Mouse (Mus musculus) Patski (cell line): ENCODE results near the gene Cers5. TPM values are rescaled to one million over a fixed set of nuclear protein-coding genes. Genes with fewer than 3 reads are reported as not detected.

Source experiments
- ATAC-seq: fragments of 100-300 bp; one replicate; pipeline ENCODE4 v1.8.0; 2021
- CTCF ChIA-PET: fragments of 350-600 bp; sonication (Branson Sonifier 250); formaldehyde crosslinking; loops from one replicate; lab custom pipeline; 2022; ENCODE audit warnings: inconsistent platforms; lab: Charles Lee
- POLR2A ChIA-PET: fragments of 350-600 bp; sonication (Branson Sonifier 250); formaldehyde crosslinking; loops from one replicate; lab custom pipeline; 2022; ENCODE audit warnings: antibody characterized with exemption, inconsistent platforms; lab: Charles Lee
- DNase-seq: peaks from one replicate; pipeline ENCODE4 v3.0.0-alpha.2; 2011; ENCODE audit warnings: low read depth, low spot score
- H3K27me3 ChIP-seq: fragments of 371-371 bp; one replicate; pipeline ENCODE4 v1.5.1; 2021
- CTCF ChIP-seq: fragments of 100-300 bp; IDR thresholded peaks from one replicate; pipeline ENCODE4 v1.5.1; 2021
- in situ Hi-C: fragments of 300-500 bp; cut with MboI; formaldehyde crosslinking; loops from 3 replicates; pipeline ENCODE4 v1.11.1; 2018; ENCODE audit warnings: low pct_unique_long_range_greater_than_20kb, mixed read lengths
- polyA plus RNA-seq: library from polyadenylated mRNA; unstranded; gene quantifications from one replicate; pipeline ENCODE4 v1.2.3, GENCODE M21; 2021

Gene Cers5
- polyA plus RNA-seq, 1 experiment from 2014 or later: 83.3 TPM

DNA sequence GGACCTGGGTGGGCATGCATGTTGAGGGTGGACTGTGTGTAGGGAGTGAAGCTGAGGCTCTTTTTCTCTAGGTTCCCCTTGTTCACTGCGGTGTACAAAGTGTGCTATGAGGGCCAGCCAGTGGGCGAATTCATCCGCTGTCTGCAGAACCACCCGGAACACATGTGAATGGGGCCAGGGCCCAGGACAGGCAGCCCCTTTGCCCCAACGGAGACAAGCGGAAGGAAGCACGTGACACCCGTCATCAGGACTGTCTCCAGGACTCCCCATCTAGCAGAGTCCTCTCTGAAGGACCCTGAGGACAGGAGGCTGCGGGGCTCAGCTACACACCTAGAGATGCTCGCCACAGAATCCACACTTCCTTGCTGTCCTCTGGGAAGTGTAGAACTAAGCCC, 49.6 kb downstream of the Cers5 start:
- in situ Hi-C loops: no loop called here
- CTCF ChIA-PET: interaction anchor here (0.9 to 2.0 kb wide), 5 partner anchors 8 to 83 kb away, joined by 3 to 16 read pairs (median 3); partner anchors contain the start of gene Gm17349
- ATAC-seq (no peak), DNase-seq (no peak)
- POLR2A ChIA-PET: interaction anchor here (0.8 to 2.0 kb wide), 5 partner anchors 7 to 22 kb away, joined by 3 to 8 read pairs (median 4); no protein-coding TSS in a partner anchor
- no peaks in the 10 kb centered on the region for H3K27me3 ChIP-seq
- TF ChIP-seq CTCF: no peak

GRCm38 (mm10) chr15:99721921-99722743, 50.6 kb downstream of the Cers5 start:
- ATAC-seq: no peak
- ChIA-PET CTCF (interaction anchor here (1.1 to 1.4 kb wide), 2 partner anchors 16 to 84 kb away, joined by 3 read pairs; no protein-coding TSS in a partner anchor), POLR2A (interaction anchor here (1.7 kb wide), 1 partner anchor 10 kb away, joined by 4 read pairs; no protein-coding TSS in a partner anchor)
- in situ Hi-C loops: no loop called here
- no peak for TF ChIP-seq CTCF
- DNase-seq: no peak
- H3K27me3 ChIP-seq: no peaks in the 10 kb centered on the region

DNA sequence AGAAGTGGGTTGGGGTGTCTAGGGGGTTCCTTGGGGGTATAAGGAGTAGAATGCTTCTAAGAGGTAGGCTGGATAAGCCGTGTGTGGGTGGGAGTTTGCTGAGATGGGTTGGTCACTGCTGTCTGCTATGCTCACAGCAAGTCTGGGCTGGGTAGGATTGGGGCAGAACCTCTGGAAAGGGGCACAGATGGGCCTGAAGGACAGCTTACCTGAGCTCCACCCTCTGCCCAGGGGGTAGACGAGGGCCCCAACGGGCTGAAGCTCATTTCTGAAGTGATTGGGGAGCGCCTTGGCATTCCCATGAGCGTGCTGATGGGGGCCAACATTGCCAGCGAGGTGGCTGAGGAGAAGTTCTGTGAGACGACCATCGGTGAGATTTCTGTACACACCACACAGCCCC, 52.8 kb downstream of the Cers5 start:
- CTCF ChIA-PET: interaction anchor here (0.7 kb wide), 1 partner anchor 59 kb away, joined by 3 read pairs; no protein-coding TSS in a partner anchor
- H3K27me3 ChIP-seq: no peaks in the 10 kb centered on the region
- no peak for DNase-seq
- TF ChIP-seq CTCF: no peak
- in situ Hi-C loops: no loop called here
- POLR2A ChIA-PET: no interaction called here
- ATAC-seq: no peak

DNA sequence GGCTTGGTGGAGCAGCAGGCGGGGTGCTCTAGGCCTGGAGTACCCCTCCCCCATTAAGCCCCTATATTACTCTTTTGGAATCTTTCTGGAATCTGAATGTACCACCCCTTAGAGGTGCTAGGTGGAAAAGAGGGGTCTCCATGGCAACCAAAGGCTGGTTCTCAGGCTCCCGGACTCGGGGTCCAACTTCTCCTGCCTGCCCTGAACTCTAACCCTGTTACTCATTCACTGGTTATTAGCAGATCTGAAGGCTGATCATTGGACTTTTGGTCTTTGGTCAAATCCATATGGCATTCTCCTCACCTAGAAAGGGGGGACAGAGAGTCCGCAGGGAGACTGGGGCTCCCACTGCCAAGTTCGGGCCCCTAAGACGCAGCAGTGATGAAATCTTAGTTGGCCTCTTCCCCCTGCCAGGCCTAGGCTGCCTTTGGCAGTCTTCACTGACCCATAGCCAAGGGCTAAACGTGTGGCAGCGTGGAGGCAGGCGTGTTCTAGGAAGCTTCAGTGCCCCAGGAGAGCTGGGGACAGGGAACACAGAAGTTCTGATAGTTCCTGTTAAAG, 54.1 kb downstream of the Cers5 start:
- ChIA-PET CTCF (no interaction called here), POLR2A (no interaction called here)
- H3K27me3 ChIP-seq: no peaks in the 10 kb centered on the region
- in situ Hi-C loops: no loop called here
- TF ChIP-seq CTCF: no peak
- DNase-seq (no peak), ATAC-seq (no peak)

DNA sequence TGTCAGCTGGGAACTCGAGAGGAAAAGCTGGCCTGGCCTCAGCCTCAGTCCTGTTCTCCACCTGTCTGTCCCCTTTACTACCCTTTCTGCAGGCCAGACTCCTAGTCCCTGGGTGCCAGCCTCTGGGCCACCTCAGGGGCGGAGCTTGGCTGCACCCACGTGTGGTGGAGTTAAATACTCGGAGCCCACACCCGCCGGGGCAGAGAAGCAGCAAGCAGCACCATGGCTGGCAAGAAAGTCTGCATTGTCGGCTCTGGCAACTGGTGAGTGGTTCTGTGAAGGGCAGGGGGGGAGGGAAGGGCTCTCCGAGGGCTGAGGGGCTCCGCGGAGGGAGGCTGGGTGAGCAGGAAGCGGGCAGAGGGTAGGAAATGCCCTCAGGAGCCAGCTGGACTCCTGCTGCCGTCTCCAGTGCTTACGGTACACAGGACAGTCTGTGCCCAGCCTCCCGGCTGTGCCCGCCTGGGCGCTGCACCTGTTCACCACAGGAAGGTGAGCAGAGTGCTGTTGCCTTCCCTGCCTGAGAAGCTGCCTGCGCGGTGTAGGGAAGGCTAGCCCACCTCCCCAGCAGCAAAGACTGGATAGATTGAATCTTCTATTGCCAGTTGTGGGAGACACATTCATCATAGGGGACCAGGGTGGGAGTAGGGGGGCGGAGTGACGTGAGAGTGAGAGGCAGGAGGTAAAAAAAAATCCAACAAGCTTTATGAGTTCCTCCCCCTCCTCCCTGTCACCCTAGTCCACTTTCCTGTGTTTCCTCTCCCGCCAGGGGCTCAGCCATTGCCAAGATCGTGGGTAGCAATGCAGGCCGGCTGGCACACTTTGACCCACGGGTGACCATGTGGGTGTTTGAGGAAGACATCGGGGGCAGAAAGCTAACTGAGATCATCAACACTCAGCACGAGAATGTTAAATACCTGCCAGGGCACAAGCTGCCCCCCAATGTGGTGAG, 55.0 kb downstream of the Cers5 start, which contains the start of gene Gpd1:
TSS of gene Gpd1 (plus strand) at position 130 of the 949 bp plus-strand sequence.
- H3K27me3 ChIP-seq: no peaks in the 10 kb centered on the region
- no peak for TF ChIP-seq CTCF
- POLR2A ChIA-PET: no interaction called here
- ATAC-seq (no peak), DNase-seq (no peak)
- CTCF ChIA-PET: no interaction called here
- in situ Hi-C loops: no loop called here

DNA sequence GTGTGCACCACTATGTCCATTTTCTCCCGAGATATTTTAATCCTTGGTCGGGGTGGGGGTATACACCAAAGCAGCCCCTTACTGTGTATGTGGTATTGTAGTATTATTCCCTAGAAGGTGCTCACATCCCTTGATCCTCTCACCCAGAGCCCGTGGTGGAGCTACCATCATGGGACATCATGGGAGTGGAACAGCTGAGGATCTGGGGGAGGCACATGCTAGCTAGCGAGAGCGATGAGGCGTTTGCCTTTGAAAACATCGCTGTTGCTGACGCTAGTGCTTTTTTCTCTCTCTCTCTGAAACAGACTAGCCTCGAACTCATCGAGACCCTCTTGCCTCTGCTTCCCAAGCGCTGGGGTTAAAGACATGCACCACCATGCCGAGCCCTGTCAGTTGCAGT, 55.9 kb downstream of the Cers5 start:
- ATAC-seq (no peak), DNase-seq (no peak)
- no peak for TF ChIP-seq CTCF

GRCm38 (mm10) chr15:99715982-99716746, 56.5 kb downstream of the Cers5 start:
- ATAC-seq (no peak), DNase-seq (no peak)
- H3K27me3 ChIP-seq: no peaks in the 10 kb centered on the region
- ChIA-PET POLR2A (interaction anchor here (1.0 to 2.4 kb wide), 3 partner anchors 8 to 11 kb away, joined by 4 to 7 read pairs (median 5); partner anchors contain the start of gene Cox14), CTCF (interaction anchor here (2.2 to 2.8 kb wide), 2 partner anchors 8 to 10 kb away, joined by 16 to 17 read pairs; partner anchors contain the start of gene Gm17349)
- in situ Hi-C loops: no loop called here
- TF ChIP-seq CTCF: no peak

More for the DNA sequence above, 55.9 kb downstream of the Cers5 start:
- POLR2A ChIA-PET: no interaction called here
- in situ Hi-C loops: no loop called here
- H3K27me3 ChIP-seq: no peaks in the 10 kb centered on the region
- CTCF ChIA-PET: no interaction called here

DNA sequence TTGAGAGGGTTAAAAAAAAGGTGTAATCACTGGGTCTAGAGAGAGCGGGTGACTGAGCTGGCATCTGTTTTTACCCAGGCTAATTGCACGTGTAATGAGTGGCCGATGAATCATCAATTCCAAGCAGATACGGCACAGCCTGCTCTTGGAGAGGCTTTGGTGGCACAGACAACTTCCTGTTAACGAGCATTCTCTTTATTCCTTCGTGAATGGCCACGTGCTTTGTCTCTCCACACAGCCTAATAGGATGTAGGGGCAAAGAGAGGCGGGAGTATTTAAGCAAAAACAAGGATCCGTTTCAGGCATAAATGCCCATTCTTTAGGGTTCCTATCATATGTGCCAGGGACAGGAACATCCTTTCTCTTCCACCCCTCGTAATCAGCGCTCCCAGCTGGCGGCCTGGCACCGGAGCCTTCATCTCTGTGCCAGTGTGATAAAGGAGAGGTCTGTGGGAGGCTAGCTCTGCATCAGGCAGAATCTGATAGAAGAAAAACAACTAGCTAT, 57.3 kb downstream of the Cers5 start:
- peak; percentile 27 for ATAC-seq
- in situ Hi-C loops: no loop called here

DNA sequence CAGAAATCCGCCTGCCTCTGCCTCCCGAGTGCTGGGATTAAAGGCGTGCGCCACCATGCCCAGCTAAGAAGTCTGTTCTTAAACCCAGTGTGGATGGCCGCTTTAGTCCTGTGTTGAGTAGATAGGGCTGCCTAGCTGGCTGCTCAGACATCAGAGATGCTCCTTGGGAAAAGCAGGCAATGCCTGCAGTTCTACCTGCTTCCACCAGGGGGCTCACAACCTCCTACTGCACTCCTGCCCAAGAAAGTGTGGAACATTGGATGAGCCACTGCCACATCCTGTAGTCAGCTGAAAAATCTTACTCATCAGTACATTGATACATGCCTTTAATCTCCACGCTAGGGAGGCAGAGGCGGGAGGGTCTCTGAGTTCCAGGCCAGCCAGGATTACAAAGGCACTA, 57.8 kb downstream of the Cers5 start:
- ChIA-PET POLR2A (interaction anchor here (0.5 to 2.4 kb wide), 4 partner anchors 9 to 41 kb away, joined by 3 to 8 read pairs (median 6); partner anchors contain the start of gene Cox14), CTCF (interaction anchor here (0.7 to 2.8 kb wide), 7 partner anchors 8 to 64 kb away, joined by 3 to 17 read pairs (median 6); partner anchors contain the start of genes Cox14 and Gm17349)
- DNase-seq: peak; percentile 34
- no peak for ATAC-seq
- TF ChIP-seq CTCF: no peak
- in situ Hi-C loops: no loop called here
- no peaks in the 10 kb centered on the region for H3K27me3 ChIP-seq

More for the DNA sequence above, 57.3 kb downstream of the Cers5 start:
- no peaks in the 10 kb centered on the region for H3K27me3 ChIP-seq
- ChIA-PET CTCF (interaction anchor here (1.2 to 2.8 kb wide), 6 partner anchors 9 to 63 kb away, joined by 3 to 17 read pairs (median 6); partner anchors contain the start of gene Gm17349), POLR2A (interaction anchor here (0.5 to 2.4 kb wide), 4 partner anchors 8 to 40 kb away, joined by 3 to 7 read pairs (median 4); partner anchors contain the start of gene Cox14)
- TF ChIP-seq CTCF: no peak
- peak; percentile 38 for DNase-seq
